Mouse (Mus musculus) liver, postnatal 0 days (tissue): ENCODE results near the gene Cd86. TPM values are rescaled to one million over a fixed set of nuclear protein-coding genes. Genes with fewer than 3 reads are reported as not detected.

Experiments used
- ATAC-seq: fragments of 200-750 bp; cut with Nextera tagmentation; 2 replicates; pipeline ENCODE4 v1.8.0; 2017; ENCODE audit warnings: mild to moderate bottlenecking, moderate library complexity
- DNase-seq: peaks from one replicate; pipeline ENCODE4 v3.0.0-alpha.2; 2016
- H3K27ac ChIP-seq: fragments of 300-500 bp; sonication (generic); 2 replicates; pipeline ENCODE4 v1.5.1; 2014; ENCODE audit warnings: antibody characterized with exemption, moderate library complexity, mild to moderate bottlenecking, low read depth
- H3K27me3 ChIP-seq: fragments of 300-500 bp; sonication (generic); 2 replicates; pipeline ENCODE4 v1.6.1; 2014; ENCODE audit warnings: low read length, control low read depth, mixed read lengths; ENCODE audit not compliant: insufficient read depth
- H3K36me3 ChIP-seq: fragments of 300-500 bp; sonication (generic); replicated peaks from 2 replicates; pipeline ENCODE4 v1.6.1; 2014; ENCODE audit warnings: mild to moderate bottlenecking, control low read depth, low read length, moderate library complexity, mixed read lengths; ENCODE audit not compliant: insufficient read depth
- H3K4me1 ChIP-seq: fragments of 300-500 bp; sonication (generic); 2 replicates; pipeline ENCODE4 v1.6.1; 2014; ENCODE audit warnings: antibody characterized with exemption, mild to moderate bottlenecking, control low read depth; ENCODE audit not compliant: insufficient read depth
- H3K4me2 ChIP-seq: fragments of 300-500 bp; sonication (generic); 2 replicates; pipeline ENCODE4 v1.6.1; 2014; ENCODE audit warnings: low read depth, mild to moderate bottlenecking, low read length, moderate library complexity, mixed read lengths
- H3K4me3 ChIP-seq: fragments of 300-500 bp; sonication (generic); 2 replicates; pipeline ENCODE4 v1.5.1; 2014; ENCODE audit warnings: low read depth, low read length
- H3K9ac ChIP-seq: fragments of 300-500 bp; sonication (generic); replicated peaks from 2 replicates; pipeline ENCODE4 v1.6.1; 2014; ENCODE audit warnings: mild to moderate bottlenecking, moderate library complexity
- H3K9me3 ChIP-seq: fragments of 300-500 bp; sonication (generic); 2 replicates; pipeline ENCODE4 v1.6.1; 2016; ENCODE audit warnings: mild to moderate bottlenecking, control low read depth, low read length, mixed read lengths
- CTCF ChIP-seq: sonication (generic); IDR thresholded peaks from 2 replicates; pipeline ENCODE4 v1.5.1; 2016; ENCODE audit warnings: antibody characterized with exemption, low read depth
- EP300 ChIP-seq: IDR thresholded peaks from 2 replicates; pipeline ENCODE4 v1.6.1; 2016; ENCODE audit warnings: antibody characterized with exemption, low read depth, mild to moderate bottlenecking
- WGBS: fragments of 180-500 bp; shearing (Covaris S2); extraction: QIAGEN DNeasy Blood & Tissue Kit; methylation state at CpG from one replicate; pipeline ENCODE4 v1.1.7; 2014; ENCODE audit not compliant: insufficient replicate concordance; 5-methylcytosine and 5-hydroxymethylcytosine counted together
- polyA plus RNA-seq: library from polyadenylated mRNA; unstranded; fragments of >200 nt; fragmentation: Nextera tagmentation; extraction: Ambion mirVana; gene quantifications from 2 replicates; pipeline ENCODE4 v1.2.1, GENCODE M21; 2015

Cd86 gene
- polyA plus RNA-seq, 1 experiment from 2014 or later, result 9.3 TPM

DNA sequence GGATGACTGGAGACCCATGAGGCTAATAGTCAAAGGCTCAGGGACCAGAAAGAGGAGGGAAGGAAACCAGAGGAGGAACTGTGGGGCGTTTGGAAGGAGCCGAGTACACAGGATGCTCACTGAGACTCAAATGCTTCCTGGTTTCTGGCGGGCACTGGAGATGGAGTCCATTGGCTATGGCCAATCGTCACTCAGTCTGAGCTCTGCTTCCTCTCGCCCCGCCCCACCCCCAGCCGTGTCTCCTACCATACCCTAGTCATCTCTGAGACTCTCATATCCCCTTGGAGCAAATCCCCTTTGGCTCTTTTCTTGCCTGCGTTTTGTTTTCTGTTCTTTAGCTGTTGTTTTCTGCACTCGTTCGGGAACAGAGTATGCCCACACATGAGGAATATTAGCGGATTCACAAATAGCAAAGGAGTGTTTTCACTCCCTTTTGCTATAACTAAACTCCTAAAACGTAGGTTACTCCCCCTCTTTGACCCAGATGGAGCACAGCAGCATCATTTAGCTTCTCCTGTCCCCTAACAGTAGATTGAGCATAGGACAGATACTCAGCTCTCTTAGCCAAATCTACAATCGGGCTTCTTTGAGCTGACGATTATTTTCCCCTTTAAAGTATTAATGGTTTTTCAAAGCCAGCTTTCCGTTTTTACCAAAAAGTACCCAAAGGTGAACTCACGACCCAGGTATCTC is 25.9 kb downstream of the Cd86 start:
- 75% methylated on average over 16 of the region's 16 CpGs for WGBS
- Histone ChIP-seq H3K4me2 (no peak overlapping the region), H3K4me3 (no peak overlapping the region), H3K4me1 (no peaks in the 10 kb centered on the region), H3K9me3 (no peaks in the 10 kb centered on the region), H3K27me3 (no peaks in the 10 kb centered on the region), H3K36me3 (no peaks in the 10 kb centered on the region), H3K27ac (no peak overlapping the region), H3K9ac (no peak overlapping the region)
- DNase-seq, result no peak
- no peak for ATAC-seq
- no peak for TF ChIP-seq EP300
- no peak for TF ChIP-seq CTCF

DNA sequence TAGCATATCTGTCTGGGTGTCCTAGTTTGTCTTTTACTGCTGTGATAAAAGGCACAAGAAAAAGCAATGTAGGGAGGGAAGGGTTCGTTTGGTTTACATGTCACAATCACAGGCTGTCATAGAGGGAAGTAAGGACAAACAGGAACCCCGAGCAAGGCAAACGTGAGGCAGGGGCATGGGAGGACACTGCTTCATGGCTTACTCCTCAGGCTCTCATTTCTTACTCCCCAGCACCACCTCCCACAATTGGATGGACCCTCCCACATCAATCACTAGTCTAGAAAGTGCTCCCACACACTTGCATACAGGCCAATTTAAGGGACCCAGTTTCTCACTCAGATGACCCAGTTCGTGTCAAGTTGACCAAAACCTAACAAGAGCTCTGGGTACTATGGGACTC is 29.1 kb downstream of the Cd86 start:
- Histone ChIP-seq H3K9me3 (no peaks in the 10 kb centered on the region), H3K36me3 (no peaks in the 10 kb centered on the region), H3K4me2 (no peak overlapping the region), H3K9ac (no peak overlapping the region), H3K27me3 (no peaks in the 10 kb centered on the region), H3K4me3 (no peak overlapping the region), H3K27ac (no peak overlapping the region), H3K4me1 (no peaks in the 10 kb centered on the region)
- no peak for ATAC-seq
- 30% methylated on average over 4 of the region's 4 CpGs for WGBS
- TF ChIP-seq EP300 (no peak), CTCF (no peak)
- DNase-seq, result no peak

GRCm38 (mm10) chr16:36634971-36635710 is 30.7 kb downstream of the Cd86 start:
- ATAC-seq (no peak), DNase-seq (no peak)
- Histone ChIP-seq H3K9me3 (no peaks in the 10 kb centered on the region), H3K9ac (no peak overlapping the region), H3K36me3 (no peaks in the 10 kb centered on the region), H3K4me1 (no peaks in the 10 kb centered on the region), H3K27me3 (no peaks in the 10 kb centered on the region), H3K4me2 (no peak overlapping the region), H3K27ac (no peak overlapping the region), H3K4me3 (no peak overlapping the region)
- no peak for TF ChIP-seq EP300
- TF ChIP-seq CTCF, result no peak
- 80% methylated on average over 23 of the region's 23 CpGs for WGBS

- ATAC-seq (no peak), DNase-seq (no peak)
- Histone ChIP-seq H3K9me3 (no peaks in the 10 kb centered on the region), H3K4me1 (no peaks in the 10 kb centered on the region), H3K27ac (no peak overlapping the region), H3K9ac (no peak overlapping the region), H3K27me3 (no peaks in the 10 kb centered on the region), H3K36me3 (no peaks in the 10 kb centered on the region), H3K4me3 (no peak overlapping the region), H3K4me2 (no peak overlapping the region)
- 69% methylated on average over 2 of the region's 2 CpGs for WGBS
- TF ChIP-seq CTCF (no peak), EP300 (no peak)
Measured at GRCm38 (mm10) chr16:36634421-36634820, 31.5 kb downstream of the Cd86 start.

- Histone ChIP-seq H3K4me2 (no peak overlapping the region), H3K4me3 (no peak overlapping the region), H3K9me3 (no peaks in the 10 kb centered on the region), H3K36me3 (no peaks in the 10 kb centered on the region), H3K27me3 (no peaks in the 10 kb centered on the region), H3K4me1 (no peaks in the 10 kb centered on the region), H3K9ac (no peak overlapping the region), H3K27ac (no peak overlapping the region)
- ATAC-seq (no peak), DNase-seq (no peak)
- WGBS, result 74% methylated on average over 8 of the region's 8 CpGs
- TF ChIP-seq EP300 (no peak), CTCF (no peak)
Measured at GRCm38 (mm10) chr16:36632229-36632628, 33.7 kb downstream of the Cd86 start.

GRCm38 (mm10) chr16:36631607-36632006 is 34.3 kb downstream of the Cd86 start:
- no peak for TF ChIP-seq EP300
- no peak for TF ChIP-seq CTCF
- no peaks in the 10 kb centered on the region for H3K4me1 ChIP-seq
- no peak overlapping the region for H3K27ac ChIP-seq
- H3K4me3 ChIP-seq, result no peak overlapping the region
- no peak for DNase-seq
- H3K9me3 ChIP-seq, result no peaks in the 10 kb centered on the region
- no peaks in the 10 kb centered on the region for H3K27me3 ChIP-seq
- no peak overlapping the region for H3K9ac ChIP-seq
- 76% methylated on average over 5 of the region's 5 CpGs for WGBS
- ATAC-seq, result no peak
- H3K36me3 ChIP-seq, result no peaks in the 10 kb centered on the region
- H3K4me2 ChIP-seq, result no peak overlapping the region
